Mouse (Mus musculus) bone marrow macrophage, adult 2 months (primary cell): Measurements from ENCODE around the gene H2-Ke6.

Source experiments
- CTCF ChIP-seq: IDR thresholded peaks from 2 replicates; pipeline ENCODE4 v1.5.1; 2012; ENCODE audit warnings: low read depth, mild to moderate bottlenecking, low read length, moderate library complexity
- POLR2A ChIP-seq: IDR thresholded peaks from 2 replicates; pipeline ENCODE4 v1.6.1; 2012; ENCODE audit warnings: mild to moderate bottlenecking, low read depth, low read length, borderline replicate concordance

GRCm38 (mm10) chr17:34027656-34028223, at the start of gene H2-Ke6:
- TF ChIP-seq CTCF = no peak
- TF ChIP-seq POLR2A = 0 out of 2 replicates have a peak, but pooled peaks have one; percentile 33
